Mouse (Mus musculus): ENCODE results near the gene Farsa. TPM values are rescaled to one million over a fixed set of nuclear protein-coding genes. Genes with fewer than 3 reads are reported as not detected.
"Not testable (repeated sequence)": the region's sequence is repeated elsewhere in the genome, so short reads cannot be mapped to it uniquely, and the experiment has no call there.

Gene Farsa
- total RNA-seq, 2 experiments from 2014 or later: 29.7 to 31.4 TPM

- no peak for DNase-seq
These were observed 16.2 kb downstream of the Farsa start for GRCm38 (mm10) chr8:84873016-84873415.

GRCm38 (mm10) chr8:84874339-84874738 lies 17.6 kb downstream of the Farsa start:
- no peak for DNase-seq

- DNase-seq: no peak
These were observed 20.7 kb downstream of the Farsa start for GRCm38 (mm10) chr8:84877297-84878035.

DNA sequence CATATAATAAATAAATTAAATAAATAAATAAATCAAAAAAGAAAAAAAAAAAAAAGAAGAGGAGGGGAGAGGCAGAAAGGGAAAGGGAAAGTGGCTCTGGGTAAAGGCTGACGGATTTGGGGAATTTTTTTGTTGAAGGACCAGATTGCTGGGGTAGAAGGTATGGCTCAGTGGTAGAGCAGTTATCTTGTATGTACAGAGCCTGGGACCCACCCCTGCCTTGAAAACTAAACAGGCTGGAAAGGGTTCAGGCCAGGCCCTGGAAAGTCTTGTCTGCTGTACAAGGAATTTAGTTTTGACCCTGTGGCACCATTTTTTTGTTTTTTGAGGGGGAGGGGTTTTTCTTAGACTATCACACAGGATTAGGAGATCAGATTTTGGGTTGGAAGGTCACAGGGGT lies 22.1 kb downstream of the Farsa start:
- DNase-seq: no peak

GRCm38 (mm10) chr8:84884728-84885127 lies 27.9 kb downstream of the Farsa start:
- no peak for DNase-seq

GRCm38 (mm10) chr8:84888280-84888679 lies 31.5 kb downstream of the Farsa start:
- DNase-seq: no peak

DNA sequence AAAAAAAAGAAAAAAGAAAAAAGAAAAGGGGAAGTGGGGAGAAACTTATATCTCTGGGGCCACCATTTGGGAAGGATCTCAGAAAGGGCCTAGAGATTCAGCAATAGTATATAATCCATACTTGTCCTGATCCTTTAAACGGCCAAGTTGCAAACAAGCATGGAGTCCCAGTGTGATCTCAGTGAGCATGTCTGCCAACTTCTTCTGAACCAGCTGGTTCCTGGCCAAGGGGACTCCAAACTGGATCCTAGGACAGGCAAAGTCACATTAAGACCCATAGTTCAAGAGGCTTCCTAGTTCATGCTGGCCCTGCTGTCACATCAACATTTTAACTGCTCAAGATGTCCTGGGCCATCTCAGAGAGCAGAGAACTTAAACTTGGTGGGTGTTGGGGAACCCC lies 32.4 kb downstream of the Farsa start:
- no peak for DNase-seq

DNA sequence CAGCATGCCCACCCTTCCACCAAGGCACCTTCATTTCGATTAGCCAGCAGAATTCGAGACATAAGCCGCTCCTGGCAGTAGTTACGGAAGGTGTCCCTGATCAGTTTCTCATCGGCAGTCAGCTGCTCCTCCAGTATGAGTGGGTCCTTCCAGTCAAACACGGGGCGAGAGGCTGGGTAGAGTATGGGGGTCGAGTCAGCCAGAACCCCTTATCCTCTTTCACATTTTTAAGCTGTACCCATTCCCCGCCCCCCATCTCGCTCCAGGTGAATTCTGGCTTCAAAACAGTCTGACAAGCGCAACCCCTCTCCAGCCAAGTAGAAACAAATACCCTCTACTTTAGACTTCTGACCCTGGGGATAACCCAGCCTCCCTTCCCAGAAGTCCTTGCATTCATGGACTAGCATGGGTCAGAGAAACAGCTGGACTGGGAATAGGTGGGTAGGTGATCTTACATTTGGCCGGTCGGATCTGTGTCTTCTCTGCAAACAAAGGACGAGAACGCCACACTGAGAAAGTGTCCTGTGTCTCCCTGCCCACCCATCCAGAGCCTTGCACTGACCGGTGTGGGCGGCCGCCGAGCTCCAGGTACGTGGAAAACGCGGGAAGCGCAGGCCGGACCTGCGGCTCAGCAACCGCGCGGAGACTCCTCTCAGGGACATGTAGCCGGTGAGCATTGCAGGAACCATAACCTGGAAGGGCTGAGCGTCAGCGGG lies 36.4 kb downstream of the Farsa start:
- no peak for DNase-seq

DNA sequence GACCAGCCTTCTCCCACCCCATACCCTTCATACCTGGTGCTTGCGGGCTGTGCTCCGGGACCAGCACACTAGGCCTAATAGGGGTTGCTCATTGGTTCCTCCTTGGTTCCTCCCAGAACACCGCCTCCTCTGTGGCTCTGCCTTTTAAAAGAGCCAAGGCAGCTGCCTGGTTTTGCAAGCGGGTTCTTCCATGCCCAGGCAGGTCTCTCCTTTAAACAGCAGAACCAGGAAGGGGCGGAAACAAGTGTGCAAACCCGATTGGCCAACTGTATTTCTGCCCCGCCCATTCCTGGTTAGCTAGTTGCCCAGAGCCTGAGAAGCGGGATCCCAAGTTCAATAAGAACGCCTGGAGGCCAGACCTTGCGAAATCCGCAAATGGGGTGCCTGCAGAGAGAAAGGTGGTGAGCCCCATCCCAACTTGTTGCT lies 36.9 kb downstream of the Farsa start, which contains the start of gene Gcdh:
TSS of gene Gcdh (minus strand) at position 213 of the 426 bp plus-strand sequence.
- peak; percentile 76 for DNase-seq

DNA sequence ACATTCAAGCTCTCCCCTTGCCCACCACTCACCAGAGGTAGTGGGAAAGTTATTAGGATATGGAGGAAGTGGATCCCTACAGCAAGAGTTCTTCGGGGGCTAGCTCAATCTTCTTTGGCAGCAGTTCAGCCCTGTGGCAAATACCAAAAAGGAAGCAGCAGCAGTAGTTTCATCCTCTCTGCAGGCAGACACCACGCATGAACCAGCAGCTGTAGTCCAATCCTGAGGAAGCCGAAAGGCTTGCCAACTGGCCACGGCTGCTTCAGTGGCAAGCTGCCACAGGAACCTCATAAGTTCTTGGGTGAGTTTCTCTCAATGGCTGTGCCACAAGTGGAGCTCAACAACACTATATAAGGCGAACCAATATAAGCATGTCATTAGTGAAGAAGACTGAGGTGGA lies 39.2 kb downstream of the Farsa start:
- no peak for DNase-seq

DNA sequence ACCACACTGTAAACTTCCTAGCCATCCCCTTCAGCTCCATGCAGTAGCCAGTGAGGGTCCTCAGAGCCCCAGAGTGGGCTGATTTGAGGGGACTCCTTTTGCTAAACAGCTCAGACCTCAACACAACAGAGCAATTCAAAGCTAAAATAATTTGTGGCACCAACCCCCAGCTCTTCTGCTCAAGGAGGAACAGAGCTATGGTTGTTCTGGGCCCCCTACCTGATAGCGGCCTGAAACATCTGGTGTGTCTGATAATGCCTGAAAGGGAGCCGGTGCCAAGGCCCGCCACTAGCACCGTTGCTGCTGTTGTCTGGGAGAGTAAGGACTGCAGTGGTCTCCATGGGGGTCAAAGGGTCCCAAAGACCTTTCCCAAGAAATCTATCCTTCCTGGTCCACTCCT lies 44.3 kb downstream of the Farsa start:
- no peak for DNase-seq

DNA sequence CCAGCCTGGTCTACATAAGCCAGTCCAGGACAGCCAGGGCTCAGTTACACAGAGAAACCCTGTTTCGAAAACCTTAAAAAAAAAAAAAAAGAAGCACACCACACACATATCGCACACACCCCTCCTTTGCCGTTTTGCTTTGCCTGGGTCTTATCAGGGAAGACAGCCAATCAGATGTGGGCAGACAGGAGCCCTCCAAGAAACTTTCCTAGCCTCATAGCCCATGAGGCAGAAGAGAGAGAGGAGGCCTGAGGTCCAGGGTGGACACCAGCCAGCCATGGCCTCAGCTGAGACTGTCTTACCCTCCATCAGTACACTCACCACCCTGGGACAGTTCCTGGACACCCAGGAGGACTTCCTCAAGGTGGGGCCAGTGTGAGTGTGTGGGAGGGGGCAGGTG lies 45.0 kb downstream of the Farsa start, which contains the start of gene Klf1:
TSS of gene Klf1 (plus strand) at position 177 of the 400 bp plus-strand sequence.
- DNase-seq: no peak

- DNase-seq: no peak
These were observed 45.7 kb downstream of the Farsa start for GRCm38 (mm10) chr8:84902367-84902919.

DNA sequence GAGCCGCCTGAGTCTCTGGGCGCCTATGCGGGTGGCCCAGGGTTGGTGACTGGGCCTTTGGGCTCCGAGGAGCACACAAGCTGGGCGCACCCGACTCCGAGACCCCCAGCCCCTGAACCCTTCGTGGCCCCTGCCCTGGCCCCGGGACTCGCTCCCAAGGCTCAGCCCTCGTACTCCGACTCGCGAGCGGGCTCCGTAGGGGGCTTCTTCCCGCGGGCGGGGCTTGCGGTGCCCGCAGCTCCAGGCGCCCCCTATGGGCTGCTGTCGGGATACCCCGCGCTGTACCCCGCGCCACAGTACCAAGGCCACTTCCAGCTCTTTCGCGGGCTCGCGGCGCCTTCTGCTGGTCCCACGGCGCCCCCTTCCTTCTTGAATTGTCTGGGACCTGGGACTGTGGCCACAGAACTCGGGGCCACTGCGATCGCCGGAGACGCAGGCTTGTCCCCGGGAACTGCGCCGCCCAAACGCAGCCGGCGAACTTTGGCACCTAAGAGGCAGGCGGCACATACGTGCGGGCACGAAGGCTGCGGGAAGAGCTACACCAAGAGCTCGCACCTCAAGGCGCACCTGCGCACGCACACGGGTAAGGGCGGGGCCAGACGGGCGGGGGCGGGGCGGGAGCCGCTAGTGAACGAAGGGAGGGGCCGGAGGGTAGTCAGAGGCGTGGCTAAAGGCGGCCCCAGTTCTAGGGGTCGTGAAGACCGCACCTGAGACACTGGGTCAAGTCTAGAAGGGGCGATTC lies 46.3 kb downstream of the Farsa start:
- DNase-seq: peak; percentile 95

- DNase-seq: no peak
These were observed 47.6 kb downstream of the Farsa start for GRCm38 (mm10) chr8:84904351-84904750.

DNA sequence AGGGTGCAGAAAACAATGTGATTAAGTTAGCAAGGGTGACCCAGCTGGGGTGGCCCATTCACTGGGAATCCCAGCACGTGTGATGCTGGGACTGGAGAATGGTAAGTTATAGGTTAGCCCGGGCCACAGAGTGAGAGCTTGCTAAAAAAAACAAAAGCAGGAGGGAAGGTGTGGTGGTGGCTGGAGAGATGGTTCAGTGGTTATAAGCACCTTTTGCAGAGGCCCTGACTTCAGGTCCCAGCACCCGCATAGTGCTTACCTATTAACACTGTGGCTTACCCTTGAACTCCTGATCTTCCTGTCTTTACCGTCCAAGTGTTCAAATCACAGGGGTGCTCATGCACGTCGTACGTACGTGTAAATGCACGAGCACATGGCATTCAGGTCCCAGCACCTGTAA lies 50.2 kb downstream of the Farsa start:
- DNase-seq: no peak

DNA sequence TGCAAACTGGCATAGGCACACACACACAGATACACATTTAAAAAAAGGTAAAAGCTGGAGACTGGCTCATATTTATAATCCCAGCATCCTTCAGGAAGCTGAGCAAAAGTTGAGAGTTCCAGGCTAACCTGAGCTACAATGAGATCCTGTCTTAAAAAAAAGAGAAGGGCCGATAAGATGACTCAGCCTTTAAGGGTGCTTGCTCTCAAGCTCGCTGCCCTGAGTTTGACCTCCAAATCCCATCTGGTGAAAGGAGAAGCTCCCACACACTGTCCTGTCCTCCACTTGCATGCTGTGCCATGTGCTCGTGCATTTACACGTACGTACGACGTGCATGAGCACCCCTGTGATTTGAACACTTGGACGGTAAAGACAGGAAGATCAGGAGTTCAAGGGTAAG lies 50.7 kb downstream of the Farsa start:
- no peak for DNase-seq

DNA sequence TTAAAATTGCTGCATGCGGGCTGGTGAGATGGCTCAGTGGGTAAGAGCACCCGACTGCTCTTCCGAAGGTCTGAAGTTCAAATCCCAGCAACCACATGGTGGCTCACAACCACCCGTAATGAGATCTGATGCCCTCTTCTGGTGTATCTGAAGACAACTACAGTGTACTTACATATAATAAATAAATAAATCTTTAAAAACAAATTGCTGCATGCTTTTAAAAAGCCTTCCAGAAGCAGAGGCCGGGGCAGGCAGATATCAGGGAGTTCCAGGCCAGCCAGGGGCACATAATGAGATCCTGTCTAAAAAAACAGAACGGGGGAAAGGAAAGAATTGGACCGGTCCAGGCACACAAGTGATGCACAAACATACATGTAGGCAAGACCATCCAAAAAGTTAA lies 51.2 kb downstream of the Farsa start:
- not testable (repeated sequence) for DNase-seq

- peak; percentile 94 for DNase-seq
These were observed 51.8 kb downstream of the Farsa start, which contains the start of gene Dnase2a for GRCm38 (mm10) chr8:84908421-84909161. Dnase2a (plus strand) TSS chr8:84908560.

- no peak for DNase-seq
These were observed 52.5 kb downstream of the Farsa start for GRCm38 (mm10) chr8:84909162-84909767.

DNA sequence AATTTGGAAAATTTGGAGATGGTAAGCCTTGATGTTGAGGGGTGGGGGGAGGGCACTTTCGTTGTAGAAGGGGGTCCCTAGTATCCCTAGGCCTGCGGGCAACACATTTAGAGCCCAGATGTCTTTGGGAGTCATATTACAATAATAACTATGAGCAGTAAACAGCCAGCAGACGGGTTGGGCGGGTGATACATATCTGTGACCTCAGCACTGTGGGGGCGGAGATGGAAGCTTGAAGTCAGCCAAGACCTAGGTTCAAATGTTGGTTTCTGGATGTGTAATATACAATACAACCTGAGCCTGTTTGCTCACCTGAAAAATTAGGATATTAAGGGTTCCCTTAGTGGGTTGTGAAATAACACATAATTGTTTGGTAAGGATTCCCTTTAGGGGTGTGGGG lies 53.2 kb downstream of the Farsa start:
- DNase-seq: no peak
